Mouse (Mus musculus): ENCODE data around the gene Shkbp1. TPM values are rescaled to one million over a fixed set of nuclear protein-coding genes. Genes with fewer than 3 reads are reported as not detected.

Shkbp1 gene
- 10 to 100 TPM; 24.7 to 27.9 TPM for total RNA-seq (2021)

- intact Hi-C loops (cut with DNase I) = no loop called here
- peak; percentile 84 to 91 for DNase-seq (ENCODE audit: extremely low spot score in 1 of 2, low spot score in 2 of 2)
These were observed at the start of gene Shkbp1 for GRCm38 (mm10) chr7:27355745-27356240. Shkbp1 (minus strand) TSS chr7:27356019.

- intact Hi-C loops (cut with DNase I) = no loop called here
- DNase-seq (ENCODE audit: extremely low spot score in 1 of 2, low spot score in 2 of 2) = peak in 1 of 2 experiments; percentile 34
These were observed 48.6 kb upstream of the Shkbp1 start for GRCm38 (mm10) chr7:27404203-27404942.

GRCm38 (mm10) chr7:27402675-27403074 is 46.9 kb upstream of the Shkbp1 start:
- intact Hi-C loops (cut with DNase I) = no loop called here
- peak; percentile 52 to 72 for DNase-seq (ENCODE audit: extremely low spot score in 1 of 2, low spot score in 2 of 2)

- no peak for DNase-seq (ENCODE audit: extremely low spot score in 1 of 2, low spot score in 2 of 2)
- intact Hi-C loops (cut with DNase I) = no loop called here
These were observed 44.7 kb upstream of the Shkbp1 start for GRCm38 (mm10) chr7:27400545-27400944.

- intact Hi-C loops (cut with DNase I) = no loop called here
- peak in 1 of 2 experiments; percentile 73 for DNase-seq (ENCODE audit: extremely low spot score in 1 of 2, low spot score in 2 of 2)
These were observed 41.5 kb upstream of the Shkbp1 start for GRCm38 (mm10) chr7:27397048-27397949.

GRCm38 (mm10) chr7:27396184-27397047 is 40.6 kb upstream of the Shkbp1 start:
- intact Hi-C loops (cut with DNase I) = no loop called here
- peak in 1 of 2 experiments; percentile 78 for DNase-seq (ENCODE audit: extremely low spot score in 1 of 2, low spot score in 2 of 2)

GRCm38 (mm10) chr7:27395521-27396183 is 39.8 kb upstream of the Shkbp1 start:
- intact Hi-C loops (cut with DNase I) = loop anchor here (2.0 kb wide), 1 partner anchor 63 kb away; no protein-coding TSS in a partner anchor
- no peak for DNase-seq (ENCODE audit: extremely low spot score in 1 of 2, low spot score in 2 of 2)

GRCm38 (mm10) chr7:27391416-27391815 is 35.6 kb upstream of the Shkbp1 start:
- intact Hi-C loops (cut with DNase I) = no loop called here
- no peak for DNase-seq (ENCODE audit: extremely low spot score in 1 of 2, low spot score in 2 of 2)

- no peak for DNase-seq (ENCODE audit: extremely low spot score in 1 of 2, low spot score in 2 of 2)
- intact Hi-C loops (cut with DNase I) = no loop called here
These were observed 33.4 kb upstream of the Shkbp1 start for GRCm38 (mm10) chr7:27389213-27389612.

GRCm38 (mm10) chr7:27384731-27385130 is 28.9 kb upstream of the Shkbp1 start:
- intact Hi-C loops (cut with DNase I) = no loop called here
- DNase-seq (ENCODE audit: extremely low spot score in 1 of 2, low spot score in 2 of 2) = peak in 1 of 2 experiments; percentile 75

- intact Hi-C loops (cut with DNase I) = no loop called here
- no peak for DNase-seq (ENCODE audit: extremely low spot score in 1 of 2, low spot score in 2 of 2)
These were observed 28.3 kb upstream of the Shkbp1 start for GRCm38 (mm10) chr7:27384134-27384533.

- DNase-seq (ENCODE audit: extremely low spot score in 1 of 2, low spot score in 2 of 2) = no peak
- intact Hi-C loops (cut with DNase I) = no loop called here
These were observed 27.4 kb upstream of the Shkbp1 start for GRCm38 (mm10) chr7:27383233-27383632.

- intact Hi-C loops (cut with DNase I) = no loop called here
- no peak for DNase-seq (ENCODE audit: extremely low spot score in 1 of 2, low spot score in 2 of 2)
These were observed 25.7 kb upstream of the Shkbp1 start for GRCm38 (mm10) chr7:27381560-27381959.

GRCm38 (mm10) chr7:27381009-27381408 is 25.2 kb upstream of the Shkbp1 start:
- DNase-seq (ENCODE audit: extremely low spot score in 1 of 2, low spot score in 2 of 2) = no peak
- intact Hi-C loops (cut with DNase I) = no loop called here

- intact Hi-C loops (cut with DNase I) = no loop called here
- no peak for DNase-seq (ENCODE audit: extremely low spot score in 1 of 2, low spot score in 2 of 2)
These were observed 24.0 kb upstream of the Shkbp1 start for GRCm38 (mm10) chr7:27379836-27380235.

- peak in 1 of 2 experiments; percentile 47 for DNase-seq (ENCODE audit: extremely low spot score in 1 of 2, low spot score in 2 of 2)
- intact Hi-C loops (cut with DNase I) = no loop called here
These were observed 22.6 kb upstream of the Shkbp1 start for GRCm38 (mm10) chr7:27378431-27378830.

GRCm38 (mm10) chr7:27375274-27375673 is 19.5 kb upstream of the Shkbp1 start:
- DNase-seq (ENCODE audit: extremely low spot score in 1 of 2, low spot score in 2 of 2) = peak in 1 of 2 experiments; percentile 56
- intact Hi-C loops (cut with DNase I) = no loop called here
